Mouse (Mus musculus) WW6 (cell line): Measurements from ENCODE around the gene Nfia.

Experiments used
- DNase-seq: peaks from one replicate; pipeline ENCODE4 v3.0.0-alpha.2; 2013; ENCODE audit warnings: low read depth, low spot score

Gene Nfia

GRCm38 (mm10) chr4:98057246-98057645 is 284.7 kb downstream of the Nfia start:
- DNase-seq: no peak

DNA sequence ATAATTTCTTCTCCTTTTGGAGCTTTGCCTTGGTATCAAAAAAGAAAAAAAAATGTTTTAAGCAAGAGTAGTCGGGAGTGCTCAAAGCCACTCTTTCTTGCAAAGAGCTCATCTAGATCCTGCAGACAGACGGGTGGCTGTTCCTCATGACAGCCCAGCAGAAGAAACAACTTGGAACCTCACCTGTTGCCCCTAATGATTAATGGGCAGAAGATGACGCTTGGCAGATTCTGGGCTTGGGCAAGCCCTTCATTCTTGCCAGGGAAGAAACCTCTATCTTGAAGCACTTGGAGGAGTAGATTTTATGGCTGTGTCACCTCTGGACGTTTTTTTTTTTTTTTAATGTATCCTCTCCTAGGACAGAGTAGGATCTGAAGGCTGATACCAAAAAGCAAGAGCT is 285.2 kb downstream of the Nfia start:
- no peak for DNase-seq

DNA sequence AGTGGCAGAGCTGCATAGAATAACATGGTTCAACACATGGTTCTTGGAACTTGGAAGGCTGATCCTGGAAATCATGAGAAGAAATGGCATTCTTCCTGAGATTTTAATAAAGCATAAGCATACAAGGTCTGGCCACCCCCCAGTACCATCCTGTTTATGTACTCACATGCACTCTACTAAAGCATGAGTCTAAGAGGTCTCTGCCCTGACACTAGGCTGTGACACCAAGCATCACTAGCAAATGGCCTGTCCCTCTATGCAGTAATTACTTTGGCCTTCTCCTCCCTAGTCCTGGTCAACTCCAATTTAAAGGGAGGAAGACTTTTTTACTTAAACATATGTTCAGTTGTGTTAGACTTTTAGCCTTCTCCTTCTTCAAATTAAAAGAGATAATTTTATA is 285.6 kb downstream of the Nfia start:
- no peak for DNase-seq

GRCm38 (mm10) chr4:98060601-98061000 is 288.1 kb downstream of the Nfia start:
- DNase-seq: no peak

- DNase-seq: no peak
Measured at GRCm38 (mm10) chr4:98061086-98061485, 288.6 kb downstream of the Nfia start.

DNA sequence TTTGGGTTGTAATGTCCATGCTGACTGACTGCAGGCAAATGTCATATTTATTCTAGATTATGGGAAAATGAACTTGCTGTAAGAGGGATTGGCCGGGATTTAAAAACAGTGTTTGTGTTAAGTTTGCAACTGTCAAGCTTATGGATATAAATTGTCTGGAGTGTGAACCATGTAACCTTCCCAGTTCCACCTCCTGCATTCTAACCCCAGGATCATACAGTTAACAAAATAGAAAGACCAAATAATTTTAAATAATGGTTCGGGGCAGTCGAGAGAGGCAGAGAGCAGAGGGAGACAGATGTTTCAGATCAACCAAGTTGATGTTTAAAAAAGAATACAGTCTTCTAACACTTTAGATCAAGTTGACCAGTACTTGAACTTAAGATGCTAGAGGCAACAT is 290.7 kb downstream of the Nfia start:
- DNase-seq: no peak

- DNase-seq: no peak
Measured at GRCm38 (mm10) chr4:98076106-98076505, 303.6 kb downstream of the Nfia start.

- DNase-seq: no peak
Measured at GRCm38 (mm10) chr4:98076624-98077023, 304.1 kb downstream of the Nfia start.

- DNase-seq: no peak
Measured at GRCm38 (mm10) chr4:98080586-98080985, 308.1 kb downstream of the Nfia start.

GRCm38 (mm10) chr4:98081962-98082361 is 309.4 kb downstream of the Nfia start:
- no peak for DNase-seq

GRCm38 (mm10) chr4:98082512-98082911 is 310.0 kb downstream of the Nfia start:
- no peak for DNase-seq

GRCm38 (mm10) chr4:98085060-98085459 is 312.5 kb downstream of the Nfia start:
- no peak for DNase-seq

GRCm38 (mm10) chr4:98086976-98087375 is 314.4 kb downstream of the Nfia start:
- DNase-seq: no peak

DNA sequence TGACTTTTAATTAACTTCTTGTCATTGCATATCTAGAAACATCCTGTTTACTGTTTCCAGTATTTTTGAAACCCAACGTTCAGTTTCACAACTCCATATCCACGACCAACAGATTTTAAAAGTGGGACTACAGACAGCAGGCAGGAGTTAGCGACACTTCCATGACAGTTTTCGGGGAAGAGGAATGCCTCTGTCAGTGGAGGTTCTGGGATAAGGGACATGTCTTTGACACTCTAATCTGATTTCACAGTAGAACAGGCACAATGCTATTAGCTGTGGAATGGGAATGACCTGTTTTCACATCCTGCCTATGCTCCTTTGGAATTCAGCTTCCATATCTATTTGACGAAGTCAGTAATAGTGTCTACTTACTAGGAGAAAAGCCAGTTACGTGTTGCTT is 317.5 kb downstream of the Nfia start:
- DNase-seq: no peak

- no peak for DNase-seq
Measured at GRCm38 (mm10) chr4:98090586-98090985, 318.1 kb downstream of the Nfia start.

- no peak for DNase-seq
Measured at GRCm38 (mm10) chr4:98091368-98091827, 318.9 kb downstream of the Nfia start.

GRCm38 (mm10) chr4:98091901-98092472 is 319.5 kb downstream of the Nfia start:
- no peak for DNase-seq

DNA sequence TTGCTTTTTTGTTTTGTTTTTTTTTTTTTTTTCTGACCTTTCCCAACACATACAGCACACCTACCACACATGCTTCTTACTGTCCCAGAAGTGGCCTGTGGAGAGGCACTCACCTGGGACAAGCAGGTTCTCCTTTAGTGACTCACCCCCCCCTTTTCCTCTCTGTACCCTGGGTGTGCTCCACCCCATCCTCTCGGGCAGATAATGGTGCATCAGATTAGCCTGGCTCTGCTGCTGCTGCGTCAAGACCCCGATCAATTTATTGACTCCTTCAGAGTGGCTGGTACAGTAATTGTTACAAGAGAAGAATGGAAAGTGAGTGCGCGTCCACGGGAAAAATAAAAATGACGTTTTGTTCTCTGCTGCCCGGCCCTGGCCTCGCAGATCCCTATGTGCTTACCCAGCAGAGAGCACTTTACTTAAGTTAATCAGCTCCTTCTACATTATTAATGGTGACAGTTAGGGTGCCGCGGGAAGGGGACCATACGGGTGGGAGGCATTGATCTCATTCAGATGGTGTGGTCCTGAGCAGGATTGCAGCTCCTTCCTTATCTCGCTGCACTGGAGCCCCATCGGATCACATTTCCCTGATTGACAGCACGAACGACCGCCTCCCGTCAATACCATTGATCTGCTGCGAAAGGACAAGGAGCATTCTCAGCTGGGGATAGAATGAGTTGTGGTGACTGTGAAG is 321.7 kb downstream of the Nfia start:
- no peak for DNase-seq

DNA sequence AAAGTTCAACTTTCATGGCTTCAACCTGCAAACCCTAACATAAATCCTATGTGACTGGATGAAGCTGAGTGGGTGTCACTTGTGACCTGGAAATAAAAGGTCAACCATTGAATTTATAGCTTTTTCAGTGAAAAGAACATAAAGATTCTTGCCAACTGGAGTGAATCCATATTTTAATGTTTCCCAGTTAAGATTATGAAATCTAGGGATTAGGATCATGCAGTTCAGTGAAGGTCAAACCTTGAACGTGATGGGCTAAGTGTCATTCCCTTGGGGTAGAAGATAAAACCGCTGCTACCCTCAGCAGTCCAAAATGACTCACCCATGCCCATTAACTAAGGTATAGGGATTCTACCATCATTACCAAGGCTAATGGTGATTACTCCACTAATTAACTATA is 322.5 kb downstream of the Nfia start:
- DNase-seq: no peak

DNA sequence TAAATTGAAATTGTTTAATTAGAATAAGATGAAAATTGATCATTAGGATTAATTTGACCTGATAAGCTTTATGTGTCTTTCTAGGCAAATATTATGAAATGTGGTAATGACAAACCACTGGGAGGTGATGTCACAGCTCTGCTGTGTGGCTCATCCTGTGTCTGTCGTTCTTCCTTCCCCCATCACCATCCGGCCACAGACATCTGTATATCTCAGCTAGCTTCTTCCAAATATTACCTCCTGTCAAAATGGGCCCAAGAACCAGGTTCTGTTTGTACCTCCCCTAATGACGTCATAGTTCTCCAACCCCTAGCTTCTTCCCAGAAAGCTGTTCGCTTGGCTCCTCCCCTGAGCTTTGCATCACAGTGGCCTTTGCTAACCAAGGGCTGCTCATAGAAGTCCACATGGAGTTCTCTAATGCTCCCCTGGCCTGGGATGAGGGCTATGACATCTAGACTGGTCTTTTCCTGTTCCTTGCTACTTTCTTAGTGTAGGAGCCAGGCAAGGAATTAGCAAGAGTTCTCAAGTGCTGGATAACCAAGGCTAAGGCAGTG is 324.6 kb downstream of the Nfia start:
- no peak for DNase-seq

DNA sequence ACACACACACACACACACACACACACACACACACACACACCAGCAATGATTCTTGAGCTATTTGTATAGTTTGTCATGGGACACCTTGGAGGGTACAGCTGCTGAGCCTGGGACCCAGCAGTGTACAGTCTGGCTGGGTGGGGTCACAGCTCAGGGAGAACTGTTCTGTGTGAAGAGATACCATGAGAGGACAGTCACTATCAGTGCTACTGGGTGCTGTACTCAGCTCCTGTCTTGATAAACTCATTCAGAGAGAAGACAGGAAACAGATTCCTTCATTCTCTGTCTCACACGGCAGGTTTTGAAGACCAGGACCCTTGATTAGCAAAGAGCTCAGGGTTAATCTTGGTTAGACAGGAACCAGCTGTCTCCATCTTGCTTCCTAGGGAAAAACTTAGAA is 326.1 kb downstream of the Nfia start:
- DNase-seq: no peak

GRCm38 (mm10) chr4:98099433-98099832 is 326.9 kb downstream of the Nfia start:
- no peak for DNase-seq
